Mouse (Mus musculus) T-helper 17 cell (primary cell): ENCODE results near the gene Ube2h.

Source experiments
- in situ Hi-C, 2 experiments: fragments of 300-600 bp; cut with MboI, MseI; formaldehyde crosslinking; loops; 1 replicate in 1 of 2; 2 replicates in 1 of 2; pipeline ENCODE4 v1.15.1; 2025; ENCODE audit warnings: high pct_unique_total_duplicates in 2 of 2

Gene Ube2h

DNA sequence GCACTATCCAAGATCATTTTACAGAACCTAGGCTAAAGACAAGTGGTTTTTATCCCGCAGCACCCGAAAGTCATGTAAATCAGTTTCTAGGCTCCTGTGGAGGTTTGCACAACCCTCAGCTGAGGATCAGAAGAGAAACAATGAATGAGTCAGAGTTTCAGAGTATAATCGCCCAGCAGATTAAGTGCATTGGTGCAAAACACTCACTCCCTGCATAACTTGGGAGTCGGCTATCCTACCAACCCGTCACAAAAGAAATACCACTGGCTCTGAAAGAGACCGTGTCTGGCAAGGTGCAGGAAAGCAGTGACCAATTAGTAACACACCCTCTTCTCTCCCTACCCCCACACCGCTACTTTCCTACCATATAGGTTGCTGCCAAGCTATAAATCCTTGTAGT is 3.4 kb downstream of the Ube2h start:
- in situ Hi-C loops, result loop anchor here in 1 of 2 experiments (5.0 kb wide), 1 partner anchor 51 kb away; no protein-coding TSS in a partner anchor

DNA sequence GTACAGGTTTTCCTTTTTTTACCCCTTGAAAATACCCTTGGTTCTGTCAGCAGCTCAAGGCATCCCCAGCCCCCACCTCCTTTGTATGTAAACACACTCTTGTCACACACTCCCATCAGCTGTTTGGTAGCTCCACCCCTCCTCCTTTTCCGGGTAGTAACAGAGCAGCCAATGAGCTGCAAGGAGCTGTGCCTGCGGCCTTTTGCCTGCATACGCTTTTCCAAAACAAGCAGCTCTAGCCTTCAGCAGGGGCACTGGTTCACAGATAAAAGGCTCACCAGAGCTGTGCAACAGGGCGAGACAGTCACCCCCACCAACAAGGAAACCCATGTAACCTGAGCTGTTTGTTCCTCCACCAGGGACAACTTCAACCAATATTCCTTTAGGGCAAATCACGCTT is 4.0 kb downstream of the Ube2h start:
- in situ Hi-C loops, result loop anchor here in 1 of 2 experiments (5.0 kb wide), 1 partner anchor 52 kb away; no protein-coding TSS in a partner anchor

DNA sequence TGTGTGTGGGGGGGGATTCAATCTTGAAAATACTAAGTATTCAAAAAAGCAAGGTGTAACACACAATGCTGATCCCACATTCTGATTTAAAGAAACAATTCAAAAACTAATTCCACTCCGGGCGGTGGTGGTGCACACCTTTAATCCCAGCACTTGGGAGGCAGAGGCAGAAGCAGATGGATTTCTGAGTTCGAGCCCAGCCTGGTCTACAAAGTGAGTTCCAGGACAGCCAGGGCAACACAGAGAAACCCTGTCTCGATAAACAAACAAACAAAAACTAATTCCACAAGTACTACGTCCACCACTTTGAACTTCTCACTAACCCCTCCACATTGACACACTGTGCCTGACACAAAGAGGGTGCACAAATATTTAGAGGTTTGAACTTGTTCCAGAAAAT is 4.7 kb downstream of the Ube2h start:
- in situ Hi-C loops, result loop anchor here in 1 of 2 experiments (5.0 kb wide), 1 partner anchor 53 kb away; no protein-coding TSS in a partner anchor

DNA sequence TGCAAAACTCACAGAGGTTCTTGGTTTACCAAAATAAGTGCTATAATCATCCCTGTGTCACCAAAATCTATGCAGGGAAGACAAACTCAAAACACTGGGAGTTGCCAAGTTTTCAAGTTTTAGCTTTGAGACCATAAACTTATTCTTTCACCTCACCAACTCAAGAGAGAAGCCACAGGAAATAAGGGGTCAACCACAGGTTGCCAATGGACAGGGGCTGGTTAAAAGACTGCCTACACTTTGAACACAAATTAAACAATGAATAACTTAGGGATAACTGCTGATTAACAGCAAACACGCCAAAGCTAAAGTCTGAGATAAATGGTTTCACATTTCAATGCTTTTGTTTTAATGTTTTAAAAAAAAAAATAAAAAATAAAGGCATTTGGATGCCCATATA is 5.2 kb downstream of the Ube2h start:
- in situ Hi-C loops, result no loop called here

DNA sequence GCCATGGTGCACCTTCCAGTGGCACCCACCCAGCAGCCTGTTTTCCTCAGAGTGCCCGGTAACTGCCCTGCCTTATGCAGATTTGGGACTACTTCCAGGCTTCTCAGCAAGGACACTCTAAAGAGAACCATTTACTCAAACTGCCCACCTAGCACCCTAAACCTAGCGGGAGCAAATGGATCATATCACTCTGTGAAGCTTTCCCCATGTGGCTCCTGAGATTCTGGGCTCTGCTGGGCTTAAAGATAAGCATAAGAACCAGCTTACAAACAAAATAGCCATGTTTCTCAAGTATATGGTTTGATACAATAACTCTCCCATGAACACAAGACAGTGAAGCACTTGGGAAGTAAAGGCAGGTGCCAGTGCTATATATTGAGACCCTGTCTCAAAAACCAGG is 11.8 kb downstream of the Ube2h start:
- in situ Hi-C loops, result no loop called here

DNA sequence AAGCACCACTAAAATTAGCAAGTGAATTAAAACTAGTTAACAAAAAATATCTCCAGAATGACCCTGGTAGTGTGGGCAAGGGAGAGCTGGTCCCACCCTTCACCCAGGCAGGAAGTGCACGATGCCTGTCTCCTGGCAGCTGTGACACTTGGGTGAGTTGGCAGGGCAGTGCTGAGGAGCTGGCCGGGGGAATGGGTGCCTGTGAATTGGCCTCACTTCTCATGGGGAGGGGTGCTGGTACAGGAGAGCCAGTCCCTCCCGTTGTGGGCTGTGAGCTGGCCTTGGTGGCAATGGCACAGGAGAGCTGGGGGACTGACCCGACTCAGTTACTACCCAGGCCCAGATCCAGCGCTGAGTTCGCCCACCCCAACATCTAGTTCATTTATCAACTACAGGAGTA is 16.4 kb downstream of the Ube2h start:
- in situ Hi-C loops, result no loop called here

DNA sequence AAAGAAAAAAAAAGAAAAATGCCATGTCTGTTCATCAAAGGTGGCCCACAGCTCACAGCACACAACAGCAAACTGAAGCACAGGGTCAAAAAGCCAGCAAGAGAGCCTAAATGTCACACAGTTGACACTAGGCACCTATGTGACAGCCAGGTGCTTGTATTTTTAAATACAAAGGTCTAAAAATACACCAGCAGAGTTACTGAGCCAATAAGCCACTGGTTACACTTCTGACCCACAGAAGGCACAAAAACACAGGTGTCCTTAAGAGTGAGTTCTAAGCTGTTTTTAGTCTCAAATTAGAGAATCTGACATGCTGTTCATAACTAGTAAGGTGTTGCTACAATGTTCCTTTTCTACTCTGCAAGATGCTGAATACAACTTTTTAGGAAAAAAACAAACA is 17.7 kb downstream of the Ube2h start:
- in situ Hi-C loops, result no loop called here

DNA sequence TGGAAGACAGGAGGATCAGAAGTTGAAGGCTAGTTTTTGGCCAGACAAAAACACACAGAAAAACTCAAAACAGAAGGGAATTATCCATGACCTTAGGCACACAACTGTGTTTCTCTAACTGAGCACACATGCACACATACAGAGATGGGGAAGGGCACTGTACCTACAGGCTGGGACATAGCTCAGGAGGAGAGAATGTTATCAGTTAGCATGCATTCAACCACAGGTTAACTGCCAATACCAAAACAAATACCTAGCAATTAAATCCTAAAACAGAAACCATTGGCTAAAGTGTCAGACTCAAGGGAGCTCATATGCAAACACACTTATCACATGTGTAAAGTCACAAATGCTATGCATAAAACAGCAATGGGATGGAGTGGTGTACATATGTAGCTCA is 20.2 kb downstream of the Ube2h start:
- in situ Hi-C loops, result loop anchor here in 1 of 2 experiments (5.0 kb wide), 1 partner anchor 37 kb away; no protein-coding TSS in a partner anchor

DNA sequence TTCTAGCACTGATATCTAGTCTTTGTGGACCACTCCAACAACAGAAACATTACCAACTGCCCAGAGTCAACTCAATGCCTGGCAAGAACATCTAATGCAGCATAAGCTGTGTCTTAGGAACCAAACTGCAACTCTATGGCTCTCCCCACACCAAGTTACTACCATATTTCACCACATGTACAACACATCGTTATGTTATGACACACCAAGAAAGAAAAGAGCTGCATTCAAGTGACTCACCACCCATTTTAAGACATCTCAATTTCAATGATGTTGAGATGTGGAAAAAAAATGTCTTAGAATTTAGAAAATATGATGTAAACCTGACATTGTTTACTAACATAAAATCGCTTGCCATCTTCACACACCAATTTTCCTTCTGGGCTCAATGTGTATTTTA is 22.0 kb downstream of the Ube2h start:
- in situ Hi-C loops, result loop anchor here in 1 of 2 experiments (5.0 kb wide), 1 partner anchor 35 kb away; no protein-coding TSS in a partner anchor

DNA sequence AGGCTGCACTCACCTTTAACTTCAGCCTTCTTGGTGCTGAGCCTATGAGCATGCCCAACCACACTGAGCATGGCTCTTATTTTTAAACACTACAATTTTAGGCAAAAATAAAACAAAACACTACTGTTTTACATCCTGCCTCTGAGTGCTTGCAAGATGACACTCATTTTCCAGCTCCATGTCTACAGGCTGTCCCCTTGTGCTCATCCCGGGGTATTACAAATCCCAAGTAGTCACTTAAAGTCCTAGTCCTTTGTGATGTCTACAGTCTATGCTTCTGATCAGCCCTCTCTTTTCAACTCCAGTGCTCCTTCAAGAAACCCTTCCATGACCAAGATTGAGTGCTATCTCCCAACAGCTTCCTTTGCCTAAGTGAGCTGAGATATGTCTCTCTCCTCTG is 26.0 kb downstream of the Ube2h start:
- in situ Hi-C loops, result loop anchor here in 1 of 2 experiments (10.0 kb wide), 1 partner anchor 1834 kb away; the partner anchor contains the start of gene Pax4

DNA sequence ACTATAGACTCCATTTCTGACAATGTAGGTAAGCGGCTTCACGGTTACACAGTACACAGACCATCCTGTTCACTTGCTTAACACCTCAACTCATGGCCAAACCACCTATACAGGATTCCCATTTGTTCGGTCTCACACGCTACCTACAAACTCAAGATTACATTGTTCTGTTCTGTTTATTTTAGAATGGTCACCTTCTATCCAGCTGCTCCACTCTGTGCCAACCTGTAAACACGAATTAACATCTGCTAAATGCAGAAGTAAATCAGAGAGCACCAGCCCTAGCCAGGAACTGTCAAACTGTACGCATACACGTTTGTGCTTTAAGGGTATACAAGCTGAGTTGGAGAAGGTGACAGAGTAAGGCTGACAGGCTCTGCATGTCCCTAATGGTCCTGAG is 27.5 kb downstream of the Ube2h start:
- in situ Hi-C loops, result loop anchor here in 1 of 2 experiments (10.0 kb wide), 1 partner anchor 1832 kb away; the partner anchor contains the start of gene Pax4

DNA sequence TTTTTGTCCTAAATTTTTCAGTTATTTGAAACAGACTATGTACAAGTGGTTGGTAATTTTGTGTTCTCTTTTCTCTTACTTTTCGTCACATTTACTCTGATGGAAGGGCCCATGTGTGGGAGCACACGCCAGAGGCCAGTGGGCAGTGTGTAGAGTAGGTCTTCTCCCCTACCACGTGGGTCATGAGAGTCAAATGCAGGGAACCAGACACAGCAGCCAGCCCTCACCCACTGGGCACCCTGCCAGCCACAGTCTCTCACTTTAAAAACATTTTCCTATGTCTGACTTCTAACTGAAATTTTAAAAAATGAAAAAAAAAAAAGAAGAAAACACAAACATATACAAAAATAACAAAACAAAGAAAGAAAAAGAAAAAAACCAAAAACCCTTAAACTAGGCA is 28.0 kb downstream of the Ube2h start:
- in situ Hi-C loops, result loop anchor here in 1 of 2 experiments (10.0 kb wide), 1 partner anchor 1832 kb away; the partner anchor contains the start of gene Pax4

DNA sequence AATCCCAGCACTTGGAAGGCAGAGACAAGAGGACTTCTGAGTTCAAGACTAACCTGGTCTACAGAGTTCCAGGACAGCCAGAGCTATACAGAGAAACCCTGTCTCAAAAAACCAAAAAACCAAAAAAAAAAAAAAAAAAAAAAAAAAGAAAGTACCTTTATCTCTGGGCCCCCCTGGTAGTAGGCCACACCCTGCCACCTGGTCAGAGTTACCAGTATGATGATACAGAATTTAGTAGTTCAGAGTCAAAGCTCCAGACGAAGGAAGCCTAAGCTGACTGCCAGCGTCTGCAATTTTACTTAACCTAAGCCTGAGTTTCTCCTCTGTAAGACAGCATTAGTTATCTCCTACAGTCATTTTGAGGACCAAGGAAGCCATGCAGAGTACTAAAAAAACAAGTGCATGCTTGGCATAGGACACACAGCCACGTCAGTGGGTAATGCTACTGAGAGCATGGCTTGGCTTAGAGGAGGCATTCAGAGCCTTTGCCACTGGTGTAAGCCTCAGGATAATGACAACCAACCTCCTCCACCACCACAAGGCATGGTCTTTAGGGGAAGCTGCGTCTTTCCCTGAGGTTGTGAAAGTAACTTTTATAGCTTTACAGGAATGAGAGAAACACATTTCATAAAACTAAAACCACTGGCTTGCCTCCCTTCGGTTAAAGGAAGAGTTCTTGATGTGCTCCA is 29.0 kb downstream of the Ube2h start:
- in situ Hi-C loops, result loop anchor here in 1 of 2 experiments (10.0 kb wide), 1 partner anchor 1831 kb away; the partner anchor contains the start of gene Pax4

DNA sequence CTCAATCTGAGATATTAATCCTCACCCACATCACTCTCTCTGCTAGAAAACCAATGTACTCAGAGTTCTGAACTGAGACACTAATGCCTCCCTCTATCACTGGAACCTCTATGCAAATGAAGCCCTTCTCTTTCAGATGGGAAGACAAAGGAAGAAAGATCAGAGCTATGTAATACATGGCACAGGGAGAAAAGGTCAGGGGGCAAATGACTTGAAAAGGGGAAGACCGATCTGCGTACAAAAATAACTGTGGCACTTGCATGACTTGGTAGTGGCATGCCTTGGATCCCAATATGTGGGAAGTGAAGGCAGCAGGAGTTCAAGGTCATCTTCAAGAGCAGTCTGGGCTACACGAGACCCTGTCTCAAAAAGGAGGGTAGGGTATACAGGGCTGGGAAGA is 31.4 kb downstream of the Ube2h start:
- in situ Hi-C loops, result loop anchor here in 1 of 2 experiments (10.0 kb wide), 1 partner anchor 1828 kb away; the partner anchor contains the start of gene Pax4

DNA sequence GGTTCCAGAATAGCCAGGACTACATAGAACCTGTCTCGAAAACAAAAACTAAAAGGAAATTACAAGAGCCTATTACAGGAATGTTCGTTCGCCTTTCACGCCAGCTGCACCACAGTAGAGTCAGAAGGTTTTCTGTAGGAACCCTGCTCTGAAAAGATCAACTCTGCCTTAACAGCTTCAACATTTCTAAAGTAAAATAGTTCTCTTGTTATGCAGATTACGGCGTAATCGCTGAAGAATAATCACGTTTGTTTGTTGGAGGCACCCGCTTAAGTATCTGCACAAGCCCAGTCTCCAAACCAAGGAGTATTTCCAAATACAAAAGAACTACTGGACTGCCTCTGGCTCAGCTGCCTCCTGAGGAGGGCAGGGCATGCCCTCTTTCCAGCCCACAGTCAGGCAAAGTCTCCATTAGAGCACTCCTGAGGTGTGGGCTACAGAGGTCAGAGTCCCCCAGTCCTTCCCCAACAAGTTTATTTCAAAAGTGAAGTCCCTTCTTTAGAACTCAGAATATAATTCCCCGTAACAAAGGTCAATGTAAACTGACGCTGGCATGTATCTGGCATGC is 31.9 kb downstream of the Ube2h start:
- in situ Hi-C loops, result loop anchor here in 1 of 2 experiments (10.0 kb wide), 1 partner anchor 1828 kb away; the partner anchor contains the start of gene Pax4

DNA sequence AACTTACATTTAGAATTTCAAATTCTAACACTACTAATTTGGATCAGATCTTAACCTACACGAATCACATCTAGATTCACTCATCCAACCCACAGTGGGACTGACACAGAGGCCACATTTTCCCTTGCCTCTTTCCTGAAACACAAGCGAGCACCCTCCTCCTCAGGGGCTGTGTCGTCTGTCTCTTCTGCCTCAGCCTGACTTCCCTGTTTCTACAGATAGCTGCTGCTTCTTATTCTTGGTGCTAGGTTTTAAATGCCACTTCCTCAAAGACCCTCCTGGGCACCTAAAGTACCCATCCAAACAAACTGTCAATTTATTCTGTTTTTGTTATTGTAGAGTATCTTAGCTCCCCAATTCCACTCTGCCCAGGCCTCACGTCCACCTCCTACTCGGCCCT is 34.5 kb downstream of the Ube2h start:
- in situ Hi-C loops, result loop anchor here in 1 of 2 experiments (10.0 kb wide), 1 partner anchor 1825 kb away; the partner anchor contains the start of gene Pax4

DNA sequence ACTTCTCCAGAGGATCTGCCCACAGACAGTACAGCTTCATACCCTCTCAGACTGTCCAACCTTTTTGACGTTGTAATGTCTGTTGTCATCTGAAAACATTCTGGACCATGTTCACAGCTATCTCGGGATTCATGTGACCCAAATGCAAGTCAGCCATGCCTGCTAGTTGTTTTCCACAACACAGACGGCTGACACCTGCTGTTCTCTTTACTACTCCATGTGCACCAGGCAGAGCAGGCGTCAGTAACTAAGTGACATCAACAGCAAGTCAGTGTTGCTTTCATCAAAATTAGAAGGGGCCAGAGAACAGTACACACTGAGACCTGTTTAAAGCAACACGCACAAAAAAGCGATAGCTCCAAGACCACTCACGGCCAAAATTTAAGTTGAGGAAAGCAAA is 36.9 kb downstream of the Ube2h start:
- in situ Hi-C loops, result no loop called here

DNA sequence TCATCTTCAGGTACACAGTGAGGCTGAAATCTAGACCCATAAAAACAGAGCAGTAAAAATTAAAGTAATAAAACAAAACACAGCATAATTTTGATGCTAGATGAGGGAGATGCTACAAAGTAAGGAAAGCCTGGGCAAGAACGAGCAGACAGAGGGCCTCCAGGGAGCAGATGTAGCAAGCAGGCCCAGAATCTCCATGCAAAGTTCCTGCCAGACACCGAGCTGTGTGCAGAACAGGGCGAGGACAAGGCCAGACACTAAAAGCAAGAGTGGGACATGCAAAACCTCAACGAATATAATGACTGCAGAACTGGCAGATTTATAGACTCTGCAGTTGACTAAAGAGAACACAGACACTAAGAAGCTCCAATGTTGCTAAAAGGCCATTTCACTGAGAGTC is 38.9 kb downstream of the Ube2h start:
- in situ Hi-C loops, result no loop called here

DNA sequence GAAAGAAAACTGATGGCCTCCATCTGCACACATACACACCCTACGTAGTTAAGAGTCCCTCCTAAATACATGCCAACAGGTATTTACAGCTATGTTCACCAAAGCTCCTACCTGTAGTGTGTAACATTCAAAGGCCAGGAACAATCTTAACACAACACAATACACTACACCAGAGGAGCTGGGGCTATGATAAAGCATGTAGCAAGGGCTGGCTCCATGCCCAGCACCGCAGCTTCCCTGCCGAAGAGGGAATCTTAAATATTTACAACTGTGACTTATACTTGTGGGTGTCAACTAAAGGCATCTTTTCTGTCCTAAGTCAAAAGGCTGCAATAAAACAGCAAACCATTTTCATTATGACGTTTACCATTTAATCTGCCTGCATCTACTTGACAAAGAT is 41.3 kb downstream of the Ube2h start:
- in situ Hi-C loops, result no loop called here

DNA sequence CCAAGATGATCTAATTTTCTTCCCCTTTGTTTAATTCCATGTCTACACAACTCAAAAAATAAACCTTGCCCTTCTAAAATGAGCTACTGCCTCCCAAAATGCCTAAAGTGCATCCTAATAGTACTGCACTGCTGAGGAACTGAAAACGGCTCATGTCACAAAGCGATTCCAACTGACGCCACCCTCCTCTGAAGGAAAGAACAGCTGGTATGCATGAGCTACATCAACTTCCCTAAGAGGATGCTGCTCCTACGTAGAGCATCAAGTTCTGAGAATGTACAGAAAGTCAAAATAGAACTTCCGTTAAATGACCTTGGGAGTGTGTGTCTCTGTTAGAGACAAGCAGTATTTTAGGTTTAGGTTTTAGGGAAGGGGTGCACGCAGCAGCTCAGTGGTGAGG is 45.1 kb downstream of the Ube2h start:
- in situ Hi-C loops, result no loop called here

DNA sequence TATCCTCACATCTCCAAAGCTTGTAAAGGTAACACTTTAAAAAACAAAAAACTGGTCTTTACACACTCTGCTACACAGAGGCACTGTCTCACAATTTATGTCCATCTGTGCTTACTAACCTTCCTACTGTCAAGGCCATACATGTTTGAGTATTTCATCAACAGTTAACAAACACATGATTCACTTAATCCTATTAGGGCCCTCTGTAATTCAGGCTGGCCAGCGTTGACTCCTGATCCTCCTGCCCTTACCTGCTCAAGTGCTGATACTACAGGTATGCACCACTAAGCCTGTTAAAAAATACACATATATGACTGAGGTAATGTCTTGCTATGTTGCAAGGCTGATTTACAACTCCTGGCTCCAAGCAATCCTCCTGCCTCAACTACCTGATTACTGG is 46.4 kb downstream of the Ube2h start:
- in situ Hi-C loops, result no loop called here

DNA sequence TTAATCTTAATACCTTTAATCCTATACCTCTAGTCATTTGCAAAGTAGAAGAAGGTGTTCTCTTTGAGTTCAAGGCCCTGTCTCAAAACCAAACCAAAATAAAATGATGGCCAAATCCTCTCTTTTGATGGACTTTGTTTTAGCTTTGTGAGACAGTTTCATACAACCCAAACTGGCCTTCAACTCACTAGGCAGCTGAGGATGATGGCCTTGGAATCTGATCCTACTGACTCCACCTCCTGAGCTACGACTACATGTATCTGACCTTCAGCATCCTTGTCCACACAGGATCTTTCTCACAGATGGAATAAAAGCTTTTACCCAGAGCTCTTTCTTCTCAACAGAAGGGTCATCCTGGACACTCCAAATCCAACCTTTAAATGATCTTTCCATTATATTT is 48.5 kb downstream of the Ube2h start:
- in situ Hi-C loops, result no loop called here
